Mouse (Mus musculus): ENCODE results near the gene P3h4. TPM values are rescaled to one million over a fixed set of nuclear protein-coding genes. Genes with fewer than 3 reads are reported as not detected.

The P3h4 gene
- polyA plus RNA-seq, 1 experiment from 2014 or later = 20.7 TPM

DNA sequence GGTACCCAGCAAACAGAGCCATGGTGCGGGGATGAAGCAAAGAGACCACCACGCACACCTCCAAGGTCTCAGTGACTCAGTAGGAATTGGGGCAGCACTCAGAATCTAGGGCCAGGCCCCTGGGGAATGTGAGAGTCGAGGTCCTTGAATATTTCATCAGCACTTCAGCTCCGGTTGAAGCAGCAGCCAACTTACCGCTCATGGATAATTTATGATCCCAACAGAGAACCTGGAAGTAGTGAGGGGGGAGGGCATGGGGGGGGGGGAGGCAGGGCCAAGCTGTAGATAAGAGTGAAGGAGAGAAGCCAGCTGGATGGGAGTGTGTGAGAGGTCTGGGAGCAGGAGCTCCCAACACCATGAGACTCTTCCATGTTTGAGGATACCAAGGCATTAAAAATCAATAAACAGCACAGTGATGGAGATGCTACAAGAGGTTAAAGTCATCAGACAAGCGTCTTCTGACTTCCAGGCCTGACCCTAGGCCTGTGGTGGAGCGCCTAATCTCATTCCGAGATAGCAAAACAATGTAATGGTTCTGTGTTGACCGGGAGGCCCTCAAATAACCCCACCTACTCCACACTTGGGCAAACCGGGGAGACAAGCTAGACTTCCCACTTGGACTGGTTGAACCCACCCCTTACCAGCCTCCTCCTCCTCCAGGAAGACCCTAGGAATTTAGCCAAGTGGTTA lies 11.0 kb downstream of the P3h4 start:
- Histone ChIP-seq H3K9me3 (replicated peaks; ENCODE audit: control insufficient read depth, low read length, poor library complexity, severe bottlenecking) (no peaks in the 10 kb centered on the region), H3K9ac (ENCODE audit: low read depth, low read length) (no peak overlapping the region), H3K27ac (ENCODE audit: low read length) (no peak overlapping the region), H3K4me2 (ENCODE audit: low read length) (no peak overlapping the region), H3K36me3 (ENCODE audit: control insufficient read depth, insufficient read depth, low read length) (no peaks in the 10 kb centered on the region), H3K27me3 (ENCODE audit: control insufficient read depth, insufficient read depth, low read depth, low read length) (no peaks in the 10 kb centered on the region), H3K4me3 (ENCODE audit: low read depth, low read length) (no peak overlapping the region), H3K4me1 (ENCODE audit: control insufficient read depth, insufficient read depth, low read length) (no peaks in the 10 kb centered on the region)
- ATAC-seq = no peak
- 70% methylated on average over 10 of the region's 10 CpGs for WGBS

DNA sequence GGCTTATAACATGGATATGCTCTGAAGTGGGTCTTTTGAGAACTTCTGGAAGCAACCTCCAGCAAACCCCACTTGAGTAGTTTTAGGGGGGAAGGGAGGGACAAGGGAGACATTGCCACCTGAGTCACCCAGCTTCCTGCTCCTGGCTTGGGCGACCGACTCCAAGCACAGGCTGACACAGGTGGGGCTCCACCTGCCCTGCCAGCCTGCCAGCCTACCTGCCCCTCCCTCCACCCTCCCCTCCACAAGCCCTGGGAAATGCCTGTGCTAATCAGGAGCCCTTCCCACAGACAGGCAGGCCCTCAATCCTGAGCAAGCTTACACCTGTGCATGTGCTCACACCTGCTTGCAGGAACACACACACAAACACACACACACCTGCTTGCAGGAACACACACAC lies 12.0 kb downstream of the P3h4 start:
- Histone ChIP-seq H3K9ac (ENCODE audit: low read depth, low read length) (no peak overlapping the region), H3K36me3 (ENCODE audit: control insufficient read depth, insufficient read depth, low read length) (no peaks in the 10 kb centered on the region), H3K27ac (ENCODE audit: low read length) (no peak overlapping the region), H3K4me2 (ENCODE audit: low read length) (no peak overlapping the region), H3K9me3 (replicated peaks; ENCODE audit: control insufficient read depth, low read length, poor library complexity, severe bottlenecking) (no peaks in the 10 kb centered on the region), H3K27me3 (ENCODE audit: control insufficient read depth, insufficient read depth, low read depth, low read length) (no peaks in the 10 kb centered on the region), H3K4me1 (ENCODE audit: control insufficient read depth, insufficient read depth, low read length) (no peaks in the 10 kb centered on the region), H3K4me3 (ENCODE audit: low read depth, low read length) (no peak overlapping the region)
- 85% methylated on average over 2 of the region's 2 CpGs for WGBS
- no peak for ATAC-seq

DNA sequence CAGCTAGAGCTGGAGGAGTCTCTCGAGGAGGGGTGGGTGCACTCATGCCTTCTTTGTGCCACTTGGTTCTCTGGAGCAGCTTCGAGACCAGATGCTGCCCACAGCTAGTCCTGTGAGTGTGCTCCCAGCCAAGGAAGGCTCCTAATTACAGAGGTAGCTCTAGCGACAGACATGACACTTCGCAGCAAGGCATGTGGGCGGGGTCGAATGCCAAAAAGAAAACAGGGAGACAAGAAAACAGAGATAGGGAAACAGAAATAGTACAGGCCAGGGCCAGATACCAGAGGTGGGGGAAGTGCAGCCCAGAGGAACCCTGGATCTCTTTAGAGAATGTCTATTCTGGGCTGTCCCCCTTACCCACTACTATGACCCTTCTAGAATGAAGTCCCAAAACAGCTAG lies 12.4 kb downstream of the P3h4 start:
- Histone ChIP-seq H3K9ac (ENCODE audit: low read depth, low read length) (no peak overlapping the region), H3K36me3 (ENCODE audit: control insufficient read depth, insufficient read depth, low read length) (no peaks in the 10 kb centered on the region), H3K4me3 (ENCODE audit: low read depth, low read length) (no peak overlapping the region), H3K27me3 (ENCODE audit: control insufficient read depth, insufficient read depth, low read depth, low read length) (no peaks in the 10 kb centered on the region), H3K4me2 (ENCODE audit: low read length) (no peak overlapping the region), H3K27ac (ENCODE audit: low read length) (no peak overlapping the region), H3K9me3 (replicated peaks; ENCODE audit: control insufficient read depth, low read length, poor library complexity, severe bottlenecking) (no peaks in the 10 kb centered on the region), H3K4me1 (ENCODE audit: control insufficient read depth, insufficient read depth, low read length) (no peaks in the 10 kb centered on the region)
- WGBS = 62% methylated on average over 6 of the region's 6 CpGs
- ATAC-seq = no peak

DNA sequence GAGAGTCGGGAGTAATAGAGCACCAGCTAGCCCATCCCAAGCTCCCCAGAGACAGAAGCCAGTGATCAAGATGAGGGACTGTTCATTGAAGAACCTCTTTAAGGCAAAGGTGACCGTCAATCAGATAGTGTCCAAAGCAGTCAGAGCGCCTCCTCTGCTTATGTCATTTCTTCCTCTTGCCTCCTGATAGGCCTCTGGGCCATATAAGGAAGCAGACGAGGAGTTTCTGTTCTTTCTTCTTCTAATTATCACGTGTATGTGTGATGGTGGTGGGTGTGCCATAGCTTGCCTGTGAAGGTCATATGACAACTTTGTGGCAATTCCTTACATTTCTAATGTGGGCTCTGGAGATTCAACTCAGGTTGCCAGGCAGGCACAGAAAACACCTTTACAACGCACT lies 13.8 kb downstream of the P3h4 start:
- no peak for ATAC-seq
- peaks cover 8% of the 10 kb centered on the region for H3K4me1 ChIP-seq (ENCODE audit: control insufficient read depth, insufficient read depth, low read length)
- no peak overlapping the region for H3K4me3 ChIP-seq (ENCODE audit: low read depth, low read length)
- no peak overlapping the region for H3K4me2 ChIP-seq (ENCODE audit: low read length)
- no peak overlapping the region for H3K27ac ChIP-seq (ENCODE audit: low read length)
- no peak overlapping the region for H3K9ac ChIP-seq (ENCODE audit: low read depth, low read length)
- no peaks in the 10 kb centered on the region for H3K36me3 ChIP-seq (ENCODE audit: control insufficient read depth, insufficient read depth, low read length)
- no peaks in the 10 kb centered on the region for H3K9me3 ChIP-seq (replicated peaks; ENCODE audit: control insufficient read depth, low read length, poor library complexity, severe bottlenecking)
- no peaks in the 10 kb centered on the region for H3K27me3 ChIP-seq (ENCODE audit: control insufficient read depth, insufficient read depth, low read depth, low read length)
- WGBS = 87% methylated on average over 6 of the region's 6 CpGs

DNA sequence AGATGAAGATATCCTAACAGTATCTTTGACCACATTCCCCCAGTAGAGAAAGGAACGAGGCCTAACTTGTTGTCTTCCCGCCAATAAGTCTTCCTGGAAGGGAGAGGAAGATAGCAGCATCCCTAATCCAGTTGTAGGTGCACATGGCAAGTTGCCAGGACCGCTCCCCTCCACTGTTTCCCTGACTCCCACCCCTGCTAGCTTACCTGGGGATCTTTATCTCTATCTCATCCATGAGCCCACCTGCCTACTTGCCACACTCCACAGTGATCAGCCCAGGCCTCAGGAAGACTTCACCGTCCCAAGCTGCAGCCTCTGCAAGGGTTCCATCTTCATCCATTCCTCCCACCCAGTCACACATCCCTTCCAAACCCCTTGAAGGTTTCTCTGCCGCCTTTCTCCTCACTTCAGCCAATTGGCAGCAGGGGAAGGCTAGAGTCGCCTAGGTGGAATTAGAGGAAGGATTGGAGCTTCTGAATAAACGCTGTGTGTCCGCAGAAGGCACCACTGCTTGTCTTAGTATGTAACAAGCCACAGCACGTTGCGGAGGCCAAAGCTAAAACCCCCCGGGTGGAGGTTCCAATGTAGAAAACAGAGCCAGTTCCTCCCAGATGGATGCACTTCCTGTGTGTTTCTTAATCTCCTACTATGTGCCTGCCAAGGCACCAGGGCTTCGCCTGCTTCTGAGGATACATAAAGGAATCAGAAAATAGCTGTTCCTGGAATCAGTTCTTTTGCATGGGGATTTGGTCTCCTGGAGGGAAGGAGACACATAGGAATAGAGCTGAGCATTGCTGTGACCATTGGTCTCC lies 14.7 kb downstream of the P3h4 start:
- Histone ChIP-seq H3K36me3 (ENCODE audit: control insufficient read depth, insufficient read depth, low read length) (no peaks in the 10 kb centered on the region), H3K27ac (ENCODE audit: low read length) (no peak overlapping the region), H3K4me2 (ENCODE audit: low read length) (no peak overlapping the region), H3K9me3 (replicated peaks; ENCODE audit: control insufficient read depth, low read length, poor library complexity, severe bottlenecking) (no peaks in the 10 kb centered on the region), H3K4me3 (ENCODE audit: low read depth, low read length) (no peak overlapping the region), H3K4me1 (ENCODE audit: control insufficient read depth, insufficient read depth, low read length) (peaks cover 17% of the 10 kb centered on the region), H3K9ac (ENCODE audit: low read depth, low read length) (no peak overlapping the region), H3K27me3 (ENCODE audit: control insufficient read depth, insufficient read depth, low read depth, low read length) (no peaks in the 10 kb centered on the region)
- no peak for ATAC-seq
- 78% methylated on average over 12 of the region's 12 CpGs for WGBS

DNA sequence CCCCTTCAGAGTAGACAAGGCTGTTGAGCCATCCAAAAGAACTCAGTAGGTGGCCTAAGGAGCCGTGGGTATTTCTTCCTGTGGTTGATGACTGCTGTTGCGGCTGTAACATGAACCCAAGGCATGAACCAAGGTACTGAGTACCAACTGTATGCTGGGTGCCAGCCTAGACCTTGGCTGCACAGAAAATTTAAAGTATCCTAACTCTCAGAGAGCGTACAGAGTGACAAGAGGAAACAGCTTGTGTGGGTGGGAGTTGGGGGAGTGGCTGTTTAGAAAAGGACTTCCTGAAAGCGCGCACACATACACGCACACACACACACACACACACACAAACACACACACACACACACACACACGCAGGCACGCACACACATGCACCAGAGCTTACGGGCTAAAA lies 15.3 kb downstream of the P3h4 start:
- H3K27me3 ChIP-seq (ENCODE audit: control insufficient read depth, insufficient read depth, low read depth, low read length) = no peaks in the 10 kb centered on the region
- H3K4me3 ChIP-seq (ENCODE audit: low read depth, low read length) = no peak overlapping the region
- 85% methylated on average over 9 of the region's 9 CpGs for WGBS
- H3K27ac ChIP-seq (ENCODE audit: low read length) = no peak overlapping the region
- H3K9ac ChIP-seq (ENCODE audit: low read depth, low read length) = no peak overlapping the region
- peaks cover 20% of the 10 kb centered on the region for H3K4me1 ChIP-seq (ENCODE audit: control insufficient read depth, insufficient read depth, low read length)
- H3K4me2 ChIP-seq (ENCODE audit: low read length) = no peak overlapping the region
- no peak for ATAC-seq
- H3K9me3 ChIP-seq (replicated peaks; ENCODE audit: control insufficient read depth, low read length, poor library complexity, severe bottlenecking) = no peaks in the 10 kb centered on the region
- no peaks in the 10 kb centered on the region for H3K36me3 ChIP-seq (ENCODE audit: control insufficient read depth, insufficient read depth, low read length)

DNA sequence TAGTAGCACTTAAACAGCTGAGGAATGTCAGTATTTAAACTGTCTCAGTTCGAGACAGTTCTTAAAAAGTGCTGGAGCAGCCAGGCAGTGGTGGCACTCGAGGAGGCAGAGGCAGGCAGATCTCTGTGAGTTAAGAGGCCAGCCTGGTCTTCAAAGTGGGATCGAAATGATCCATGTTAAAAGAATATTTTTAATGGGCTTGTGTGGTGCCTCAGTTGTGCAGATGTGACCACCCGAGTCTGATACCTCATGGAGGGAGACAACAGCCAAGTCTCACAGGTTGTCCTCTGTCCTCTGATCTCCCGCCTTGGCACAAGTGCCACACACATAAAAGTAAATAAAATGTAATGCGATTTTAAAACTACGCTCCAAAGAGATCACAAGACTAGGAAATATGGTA lies 16.1 kb downstream of the P3h4 start:
- Histone ChIP-seq H3K9ac (ENCODE audit: low read depth, low read length) (no peak overlapping the region), H3K27me3 (ENCODE audit: control insufficient read depth, insufficient read depth, low read depth, low read length) (no peaks in the 10 kb centered on the region), H3K36me3 (ENCODE audit: control insufficient read depth, insufficient read depth, low read length) (no peaks in the 10 kb centered on the region), H3K27ac (ENCODE audit: low read length) (no peak overlapping the region), H3K4me2 (ENCODE audit: low read length) (peak overlapping the region; percentile 66; the same call in 1 of the 2 replicates), H3K4me3 (ENCODE audit: low read depth, low read length) (no peak overlapping the region), H3K9me3 (replicated peaks; ENCODE audit: control insufficient read depth, low read length, poor library complexity, severe bottlenecking) (no peaks in the 10 kb centered on the region), H3K4me1 (ENCODE audit: control insufficient read depth, insufficient read depth, low read length) (peaks cover 20% of the 10 kb centered on the region)
- ATAC-seq = no peak
- WGBS = 95% methylated on average over 7 of the region's 7 CpGs

DNA sequence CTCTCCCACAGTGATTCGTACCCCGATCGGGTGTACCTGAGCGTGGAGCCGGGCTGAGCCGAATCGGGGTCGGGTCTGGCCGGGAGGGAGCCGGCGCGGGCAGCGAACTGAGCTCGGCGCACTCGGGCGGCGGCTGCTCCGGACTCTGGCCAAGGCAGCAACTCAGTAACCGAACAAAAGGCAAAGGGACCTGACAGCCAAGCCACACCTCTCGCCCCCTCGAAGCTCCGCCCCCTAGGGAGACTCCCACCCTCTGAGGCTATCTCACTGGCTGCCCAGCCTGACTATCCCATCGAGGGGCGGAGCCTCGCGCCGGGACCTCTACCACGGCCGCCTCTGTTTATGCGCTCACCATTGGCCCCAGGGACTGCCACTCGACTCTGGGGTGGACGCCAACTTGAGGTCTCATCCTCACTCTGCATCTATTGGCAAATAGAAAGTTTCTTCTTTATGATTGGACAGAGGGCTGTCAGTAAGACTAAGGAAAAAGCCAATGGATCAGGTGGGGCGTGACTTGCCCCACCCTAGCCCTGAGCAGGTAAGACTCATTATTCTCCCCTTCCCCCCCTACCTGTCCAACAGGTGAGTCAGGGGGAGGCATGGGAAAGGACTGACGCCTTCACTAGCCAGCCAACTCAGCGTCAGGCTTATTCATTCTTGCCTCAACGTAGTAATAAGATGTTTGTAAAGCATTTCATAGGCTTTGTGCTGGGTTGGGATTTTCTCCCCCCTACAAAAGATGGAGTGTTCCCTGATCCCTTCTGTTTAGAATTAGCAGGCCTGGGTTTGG lies 16.8 kb downstream of the P3h4 start, which contains the start of gene Jup:
Gene Jup (minus strand): TSS at position 164 of the 790 bp plus-strand sequence.
- peak; percentile 99 for ATAC-seq
- WGBS = under 1% methylated on average over 36 of the region's 37 CpGs
- peak within 1 kb of the TSS; percentile 77 for H3K27ac ChIP-seq (ENCODE audit: low read length)
- peak within 1 kb of the TSS; percentile 89 for H3K9ac ChIP-seq (ENCODE audit: low read depth, low read length)
- H3K9me3 ChIP-seq (replicated peaks; ENCODE audit: control insufficient read depth, low read length, poor library complexity, severe bottlenecking) = no peaks in the 10 kb centered on the region
- peak within 1 kb of the TSS; percentile 66 for H3K4me2 ChIP-seq (ENCODE audit: low read length)
- no peaks in the 10 kb centered on the region for H3K27me3 ChIP-seq (ENCODE audit: control insufficient read depth, insufficient read depth, low read depth, low read length)
- peaks cover 20% of the 10 kb centered on the region for H3K4me1 ChIP-seq (ENCODE audit: control insufficient read depth, insufficient read depth, low read length)
- H3K4me3 ChIP-seq (ENCODE audit: low read depth, low read length) = peak within 1 kb of the TSS; percentile 83
- no peaks in the 10 kb centered on the region for H3K36me3 ChIP-seq (ENCODE audit: control insufficient read depth, insufficient read depth, low read length)

Measured in midbrain, embryonic 16.5 days (tissue).